Mouse (Mus musculus): ENCODE measurements around the gene Smoc1.
A peak's percentile ranks its signal among the peaks of the same experiment; 100 is the strongest.

GRCm38 (mm10) chr12:81011994-81012393 lies 14.6 kb upstream of the Smoc1 start:
- TF ChIP-seq CTCF (IDR thresholded peaks at IDR 0.05; ENCODE audit: low read depth) (peak; percentile 29; the same call in 1 of the 2 replicates), EP300 (IDR thresholded peaks at IDR 0.05; ENCODE audit: low read depth) (no peak)

Data from liver, postnatal 0 days (tissue).